Mouse (Mus musculus) A20 (cell line): Measurements from ENCODE around the gene Arf5.

Experiments
- DNase-seq: peaks from one replicate; pipeline ENCODE4 v3.0.0-alpha.2; 2011; ENCODE audit warnings: low read depth, low spot score

Gene Arf5

DNA sequence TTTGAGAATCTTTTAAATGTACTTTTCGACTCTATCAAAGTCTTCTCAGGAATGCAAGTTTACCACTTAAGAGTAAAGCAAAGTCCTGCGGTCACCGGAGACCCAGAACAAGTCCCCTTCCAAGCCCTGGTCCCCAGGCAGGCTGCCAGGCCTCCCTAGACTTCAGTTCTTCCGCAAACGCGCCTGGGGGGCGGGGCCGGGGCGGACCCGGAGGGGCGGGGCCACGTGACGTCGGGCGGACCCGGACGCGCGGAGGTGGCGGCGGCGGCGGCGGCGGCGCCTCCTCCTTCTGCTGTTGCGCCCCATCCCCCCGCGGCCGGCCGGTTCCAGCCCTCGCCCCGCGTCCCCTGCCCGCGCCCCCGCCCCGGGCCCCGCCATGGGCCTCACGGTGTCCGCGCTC, at the start of gene Arf5:
Gene Arf5 (plus strand): TSS at position 248 of the 400 bp plus-strand sequence.
- DNase-seq: peak; percentile 86

DNA sequence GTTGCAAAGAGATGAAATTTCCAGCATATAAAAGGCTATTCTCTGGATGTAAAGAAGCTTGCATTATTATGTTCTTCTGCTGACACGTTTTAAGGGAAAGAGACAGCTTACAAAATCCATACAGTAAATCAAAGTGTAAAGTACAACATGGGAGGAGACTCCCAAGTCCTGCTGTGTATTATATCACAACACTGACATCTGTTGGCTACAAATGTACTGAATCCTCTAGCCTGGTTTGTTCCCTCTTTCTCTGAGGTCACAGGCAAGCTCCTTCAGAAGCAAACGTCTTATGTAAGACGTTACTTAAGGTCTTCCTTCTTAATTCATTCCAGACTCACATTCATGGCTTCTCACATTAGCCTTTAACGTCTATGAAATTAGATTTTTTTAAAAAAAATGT, 41.4 kb upstream of the Arf5 start:
- peak; percentile 22 for DNase-seq

DNA sequence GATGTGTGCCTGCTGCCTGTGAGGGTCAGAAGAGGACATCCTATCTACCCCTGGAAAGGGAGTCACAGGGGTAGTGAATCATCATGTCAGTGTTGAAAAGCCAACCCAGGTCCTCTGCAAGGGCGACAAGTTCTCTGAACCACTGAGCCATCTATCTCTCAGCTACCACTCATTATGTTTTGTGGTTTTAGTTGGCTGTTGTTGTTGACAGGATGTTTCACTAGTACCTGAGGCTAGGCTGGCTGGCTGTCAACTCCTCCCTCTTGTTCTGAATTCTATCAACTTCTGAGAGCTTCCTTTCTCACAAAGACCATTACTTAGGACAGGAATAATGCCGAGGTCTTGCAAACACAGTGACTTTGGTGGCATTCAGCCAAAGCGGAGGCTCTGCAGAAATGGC, 38.2 kb upstream of the Arf5 start:
- no peak for DNase-seq

DNA sequence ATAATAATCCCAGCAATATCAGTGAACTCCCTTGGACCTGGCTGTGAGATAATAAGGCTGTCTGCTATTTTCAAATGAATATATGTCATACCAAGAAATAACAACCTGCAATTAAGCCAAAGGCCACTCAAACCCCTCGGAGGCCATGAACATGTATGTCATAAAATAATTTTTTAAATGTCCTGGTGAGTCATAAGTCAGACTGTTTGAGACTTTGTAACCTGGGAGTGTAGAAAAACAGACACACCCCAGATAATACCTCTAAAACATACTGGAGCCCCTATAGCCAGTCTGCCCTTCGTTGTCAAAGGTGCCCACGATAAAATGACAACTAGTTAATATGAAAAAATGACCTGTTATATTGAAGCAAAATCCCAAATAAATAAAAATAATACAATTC, 34.3 kb upstream of the Arf5 start:
- no peak for DNase-seq

DNA sequence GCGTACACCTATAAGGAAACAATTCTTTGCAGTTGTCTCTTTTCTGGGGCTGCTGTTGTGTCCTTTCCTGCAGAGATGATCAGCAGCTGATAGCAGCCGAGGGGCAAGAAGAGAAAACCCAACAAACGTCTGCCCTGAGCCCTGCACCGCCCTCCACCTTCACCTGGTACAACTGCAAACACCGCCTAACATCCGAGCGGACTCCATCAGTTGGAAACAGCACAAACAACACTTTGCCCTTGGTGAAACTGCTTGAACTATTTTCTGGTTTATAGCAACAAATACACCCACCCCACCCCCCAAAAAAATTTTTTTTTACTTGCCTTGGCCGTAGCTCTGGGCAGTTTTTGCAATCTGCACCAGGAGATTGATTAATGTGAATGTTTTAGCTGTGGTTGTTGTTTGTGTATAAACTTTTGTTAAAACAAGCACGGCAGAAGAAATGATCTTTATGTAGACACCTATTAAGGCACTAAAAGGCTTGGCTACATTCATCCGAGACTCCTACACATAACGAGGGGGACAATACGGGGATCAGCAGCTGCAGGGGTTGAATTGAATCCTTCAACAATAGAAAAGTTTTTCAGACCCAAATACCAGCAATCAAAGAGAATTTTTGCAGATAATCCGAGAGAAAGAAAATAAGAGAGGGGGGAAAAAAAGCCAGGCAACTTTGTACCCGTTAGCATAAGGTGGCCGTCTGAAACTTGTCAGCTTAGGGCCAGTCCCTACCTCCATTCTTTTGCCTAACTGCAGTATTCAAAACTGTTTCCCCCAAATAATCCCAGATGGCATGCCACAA, 27.1 kb upstream of the Arf5 start:
- no peak for DNase-seq

DNA sequence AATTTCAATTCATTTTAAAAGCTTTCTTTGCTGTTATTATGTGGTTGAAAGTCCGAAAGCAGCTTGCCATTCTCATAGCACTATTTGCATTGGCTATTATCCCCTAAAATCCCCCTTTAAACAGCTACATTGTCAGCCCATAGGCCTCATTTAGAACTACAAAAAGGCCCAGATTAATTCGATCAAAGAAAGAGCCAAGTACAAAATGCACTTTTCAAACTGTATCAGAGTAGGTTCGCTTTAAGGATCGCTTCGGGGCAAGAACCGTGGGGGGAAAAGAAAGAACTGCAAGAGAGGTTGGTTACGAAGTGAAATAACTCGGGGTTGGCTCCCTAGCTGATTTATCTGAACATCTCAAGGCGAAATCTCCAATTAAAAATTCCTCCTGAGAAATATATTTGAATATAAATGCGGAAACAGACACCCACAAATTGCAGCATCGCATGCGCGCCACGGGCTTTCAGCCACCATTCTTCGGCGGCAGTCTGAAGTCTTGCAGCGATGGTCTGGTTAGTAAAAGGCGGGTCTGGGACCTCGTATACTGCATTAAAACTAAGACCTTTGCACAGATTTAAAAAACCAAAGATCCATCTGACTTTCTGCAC, 26.4 kb upstream of the Arf5 start:
- DNase-seq: no peak

DNA sequence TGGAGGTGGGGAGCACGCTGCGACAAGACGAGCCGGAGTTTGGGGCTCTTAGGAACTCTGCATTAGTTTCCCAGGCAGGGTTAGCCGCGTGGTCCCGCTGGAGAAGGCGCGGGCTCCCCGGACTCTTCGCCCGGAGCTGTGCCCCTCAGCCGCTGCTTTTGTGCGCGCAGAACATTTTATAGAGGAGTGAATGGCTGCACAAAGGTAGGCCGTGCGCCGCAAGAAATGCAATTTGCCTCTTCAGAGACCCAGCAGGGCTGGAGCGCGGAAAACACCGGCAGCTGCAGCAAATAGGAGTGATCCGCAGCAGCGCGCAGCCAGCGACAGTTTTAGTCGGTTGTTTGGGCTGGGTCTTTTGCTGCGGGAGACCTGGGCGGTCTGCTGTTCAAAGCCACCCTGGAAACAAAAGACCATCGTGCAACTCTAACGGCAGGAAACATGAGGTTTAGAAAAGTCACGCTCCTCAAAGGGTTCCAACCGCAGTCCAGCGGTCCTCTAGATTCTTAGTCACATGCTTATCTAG, 25.6 kb upstream of the Arf5 start, which contains the start of gene Zfp800:
Gene Zfp800 (minus strand): TSS at position 325 of the 523 bp plus-strand sequence.
- no peak for DNase-seq

DNA sequence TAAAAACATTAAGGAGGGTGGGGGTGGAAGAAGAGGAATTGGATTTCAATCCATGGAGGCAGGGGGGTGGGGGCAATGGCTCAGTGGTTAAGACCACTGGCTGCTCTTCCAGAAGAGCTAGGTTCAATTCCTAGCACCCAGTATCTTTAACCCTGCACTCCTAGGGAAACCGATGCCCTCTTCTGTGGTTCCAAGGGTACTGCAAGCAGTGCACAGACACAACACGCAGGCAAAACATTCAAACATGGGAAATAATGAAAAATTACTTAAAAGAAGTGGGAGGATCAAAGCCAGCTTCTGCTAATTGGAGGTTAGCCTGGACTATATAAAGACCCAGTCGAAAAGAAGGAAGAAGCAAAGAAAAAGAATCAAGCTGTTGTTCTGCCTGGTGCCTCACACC, 24.6 kb upstream of the Arf5 start:
- DNase-seq: peak; percentile 14

DNA sequence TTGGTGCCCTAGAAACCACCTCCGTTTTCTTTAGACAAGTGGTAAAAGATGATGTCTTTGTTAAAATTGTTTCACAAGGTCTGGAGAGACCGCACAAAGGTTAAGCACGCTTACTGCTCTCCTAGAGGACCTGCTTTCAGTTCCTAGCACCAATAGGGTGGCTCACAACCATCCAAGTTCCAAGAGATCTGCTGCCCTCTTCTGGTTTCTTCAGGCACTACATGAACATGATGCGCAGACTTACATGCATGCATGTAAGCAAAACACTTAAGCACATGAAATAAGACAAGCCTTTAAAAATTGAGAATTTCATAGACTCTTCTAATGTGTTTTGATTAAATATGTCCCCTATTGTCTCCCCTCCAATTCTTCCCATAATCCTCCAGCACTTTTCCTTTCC, 23.6 kb upstream of the Arf5 start:
- peak; percentile 63 for DNase-seq

DNA sequence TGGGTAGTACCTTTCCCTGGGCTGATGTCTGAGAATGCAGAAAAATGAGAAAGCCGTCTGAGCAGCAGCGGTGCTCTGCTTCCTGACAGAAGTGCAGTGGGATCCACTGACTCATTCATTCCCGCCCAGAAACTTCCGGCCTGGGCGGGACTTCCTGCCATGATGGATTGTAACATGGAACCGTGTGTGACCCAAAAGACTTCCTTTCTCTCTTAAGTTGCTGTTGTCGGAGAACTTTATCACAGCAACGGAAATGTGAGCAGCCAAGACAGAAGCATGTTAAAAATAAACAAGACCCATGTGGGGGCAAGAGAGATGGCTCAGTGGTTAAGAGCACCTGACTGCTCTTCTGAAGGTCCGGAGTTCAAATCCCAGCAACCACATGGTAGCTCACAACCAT, 13.3 kb upstream of the Arf5 start:
- no peak for DNase-seq

DNA sequence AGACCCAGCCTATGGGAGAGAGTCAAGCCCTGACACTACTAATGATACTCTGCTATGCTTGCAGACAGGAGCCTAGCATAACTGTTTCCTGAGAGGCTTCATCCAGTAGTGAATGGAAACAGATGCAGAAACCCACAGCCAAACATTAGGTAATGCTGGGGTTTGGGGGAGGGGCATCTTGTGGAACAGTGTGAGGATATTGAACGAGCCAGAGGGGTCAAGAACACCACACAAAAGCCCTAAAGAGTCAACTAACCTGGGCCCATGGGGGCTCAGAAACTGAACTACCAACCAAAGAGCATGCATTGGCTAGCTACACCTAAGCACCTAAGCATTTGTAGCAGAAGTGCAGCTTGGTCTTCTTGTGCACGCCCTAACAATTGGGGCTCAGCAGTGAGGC, 12.1 kb upstream of the Arf5 start:
- DNase-seq: no peak

DNA sequence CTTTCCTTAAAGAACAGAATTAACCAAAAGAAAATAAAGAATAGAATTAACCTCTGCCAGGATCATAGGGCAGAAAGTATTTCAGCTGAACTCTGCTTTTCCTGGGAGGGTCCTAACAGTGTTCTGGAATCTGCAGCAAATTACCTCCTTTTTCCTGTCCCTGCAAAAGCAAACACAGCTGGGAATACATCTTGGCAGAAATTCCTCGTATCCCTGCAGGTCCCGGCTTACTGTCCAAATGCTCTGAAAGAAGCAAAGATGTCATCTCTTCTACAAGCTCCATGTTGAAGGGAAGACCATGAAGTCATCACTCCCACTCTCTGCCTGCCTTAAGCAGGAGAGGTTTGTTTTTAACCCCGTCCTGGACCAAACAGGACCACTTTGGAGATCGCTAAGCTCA, 6.4 kb upstream of the Arf5 start:
- no peak for DNase-seq

DNA sequence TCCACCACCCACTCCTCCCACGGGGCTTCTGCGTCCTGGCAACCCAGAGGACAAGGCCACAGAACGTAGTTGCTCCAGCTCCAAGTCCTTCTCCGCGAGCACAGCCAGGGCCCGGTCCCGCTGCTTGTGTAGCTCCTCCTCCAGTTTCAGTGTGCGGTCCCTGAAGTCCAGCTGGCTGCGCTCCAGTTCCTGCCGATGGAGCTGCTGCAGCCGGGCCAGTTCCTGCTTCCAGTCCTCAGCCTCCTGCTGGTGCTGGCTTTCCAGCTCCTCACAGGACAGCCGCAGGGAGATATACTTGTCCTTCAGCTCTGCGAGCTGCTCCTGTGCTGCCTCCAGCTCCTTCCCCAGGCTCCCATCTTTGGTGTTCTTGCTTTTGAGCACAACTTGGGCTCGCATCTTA, 4.9 kb upstream of the Arf5 start:
- no peak for DNase-seq

DNA sequence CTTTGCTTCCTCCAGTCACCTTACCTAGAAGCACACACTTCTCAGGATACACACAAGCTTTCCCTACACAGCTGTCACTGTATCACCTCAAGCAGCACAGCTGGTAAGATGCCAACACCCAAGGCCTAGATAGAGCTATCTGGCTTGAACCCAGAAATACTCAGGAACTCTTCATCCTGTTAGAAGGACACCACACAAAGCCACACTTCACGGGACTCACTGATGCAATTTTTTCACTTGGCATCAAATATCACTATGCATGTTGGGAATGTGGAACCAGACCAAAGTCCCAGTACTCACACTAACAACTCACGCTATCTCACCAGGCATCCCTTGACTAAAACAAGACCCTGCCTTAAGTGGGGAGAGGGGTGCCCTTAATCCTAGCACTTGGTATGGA, 3.7 kb upstream of the Arf5 start:
- DNase-seq: no peak

DNA sequence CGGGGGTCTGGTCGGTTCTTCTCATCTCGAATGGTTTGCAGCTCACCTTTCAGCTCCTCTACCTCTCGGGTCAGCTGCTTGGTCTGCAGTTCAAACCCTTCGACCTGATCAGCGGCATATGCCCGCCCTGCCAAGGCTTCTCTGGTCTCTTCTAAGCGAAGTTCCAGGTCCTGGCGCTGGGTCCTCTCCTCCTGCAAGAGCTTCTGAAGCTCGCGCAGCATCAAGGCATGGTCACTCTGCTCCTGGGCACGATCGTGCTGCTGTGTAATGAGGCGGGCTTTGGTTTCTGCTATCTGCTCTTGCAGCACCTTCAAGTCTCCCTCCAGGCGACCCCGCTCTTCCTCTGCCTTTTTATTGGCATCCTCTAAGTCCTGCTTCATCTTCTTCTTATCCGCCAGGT, 3.0 kb upstream of the Arf5 start:
- no peak for DNase-seq

DNA sequence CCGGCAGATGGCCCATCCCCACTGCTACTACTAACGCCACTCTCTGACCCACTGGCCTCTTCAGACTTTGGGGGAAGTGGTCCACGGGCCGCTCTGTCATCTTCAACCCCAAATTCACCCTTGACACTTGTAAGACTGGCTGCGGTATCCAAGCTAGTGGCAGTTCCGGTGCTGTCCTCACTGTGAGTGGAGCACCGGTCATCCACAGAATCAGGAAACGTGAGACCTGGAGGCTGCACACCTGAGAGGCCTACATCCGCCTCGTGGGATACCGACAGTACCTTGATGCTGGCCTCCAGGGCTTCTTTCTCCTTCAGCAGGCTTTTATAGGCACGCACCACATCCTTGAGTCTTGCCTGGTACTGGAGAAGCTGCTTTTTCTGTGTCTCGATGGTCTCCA, 2.5 kb upstream of the Arf5 start:
- no peak for DNase-seq

DNA sequence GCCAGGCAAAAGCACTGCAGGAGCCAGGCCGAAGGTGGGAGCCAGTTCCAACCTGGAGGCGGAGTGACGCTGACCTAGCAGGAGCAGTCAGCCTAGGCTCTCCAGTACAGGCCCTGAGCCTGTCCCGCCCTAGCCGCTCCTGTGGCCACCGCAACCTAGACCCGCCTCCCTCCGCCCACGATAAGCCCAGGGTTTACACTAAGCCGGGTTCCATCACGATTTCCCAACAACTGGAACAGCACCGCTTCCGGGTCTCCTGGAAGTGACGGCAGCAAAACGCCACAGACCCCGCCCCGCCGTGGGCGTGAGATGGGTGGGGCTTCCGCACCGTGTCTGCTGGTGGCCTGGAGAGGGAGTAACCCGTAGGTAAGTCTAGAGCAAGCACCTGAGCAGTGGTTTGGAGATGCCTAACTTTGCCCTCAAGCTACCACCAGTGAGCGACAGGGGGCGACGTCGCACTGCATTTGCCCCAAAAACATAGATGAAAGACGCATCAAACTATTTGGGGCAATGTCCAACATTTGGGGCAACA, 1.8 kb upstream of the Arf5 start:
- peak; percentile 96 for DNase-seq

DNA sequence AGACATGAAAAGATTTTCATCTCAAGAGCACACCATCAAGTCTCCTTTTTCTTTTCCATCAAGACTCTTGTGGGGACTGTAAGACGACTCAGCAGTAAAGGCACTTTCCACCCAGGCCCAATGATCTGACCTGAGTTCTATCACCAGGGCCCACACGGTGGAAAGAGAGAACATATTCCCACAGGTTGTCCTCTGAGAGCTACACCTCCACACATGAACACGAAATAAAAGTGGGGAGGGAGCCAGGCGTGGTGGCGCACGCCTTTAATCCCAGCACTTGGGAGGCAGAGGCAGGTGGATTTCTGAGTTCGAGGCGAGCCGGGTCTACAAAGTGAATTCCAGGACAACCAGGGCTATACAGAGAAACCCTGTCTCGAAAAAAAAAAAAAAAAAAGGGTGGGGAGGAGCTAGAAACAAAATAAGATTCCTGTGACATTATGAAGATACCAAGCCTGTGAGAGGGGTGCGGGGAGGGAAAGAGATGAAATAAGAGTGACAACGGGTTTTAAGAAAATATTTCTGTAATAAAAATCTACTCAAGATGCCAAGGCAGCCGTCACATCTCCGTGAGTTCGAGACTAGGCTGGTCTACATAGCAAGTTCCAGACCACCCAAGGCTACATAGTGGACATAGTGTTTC, 589 bp upstream of the Arf5 start:
- DNase-seq: no peak

DNA sequence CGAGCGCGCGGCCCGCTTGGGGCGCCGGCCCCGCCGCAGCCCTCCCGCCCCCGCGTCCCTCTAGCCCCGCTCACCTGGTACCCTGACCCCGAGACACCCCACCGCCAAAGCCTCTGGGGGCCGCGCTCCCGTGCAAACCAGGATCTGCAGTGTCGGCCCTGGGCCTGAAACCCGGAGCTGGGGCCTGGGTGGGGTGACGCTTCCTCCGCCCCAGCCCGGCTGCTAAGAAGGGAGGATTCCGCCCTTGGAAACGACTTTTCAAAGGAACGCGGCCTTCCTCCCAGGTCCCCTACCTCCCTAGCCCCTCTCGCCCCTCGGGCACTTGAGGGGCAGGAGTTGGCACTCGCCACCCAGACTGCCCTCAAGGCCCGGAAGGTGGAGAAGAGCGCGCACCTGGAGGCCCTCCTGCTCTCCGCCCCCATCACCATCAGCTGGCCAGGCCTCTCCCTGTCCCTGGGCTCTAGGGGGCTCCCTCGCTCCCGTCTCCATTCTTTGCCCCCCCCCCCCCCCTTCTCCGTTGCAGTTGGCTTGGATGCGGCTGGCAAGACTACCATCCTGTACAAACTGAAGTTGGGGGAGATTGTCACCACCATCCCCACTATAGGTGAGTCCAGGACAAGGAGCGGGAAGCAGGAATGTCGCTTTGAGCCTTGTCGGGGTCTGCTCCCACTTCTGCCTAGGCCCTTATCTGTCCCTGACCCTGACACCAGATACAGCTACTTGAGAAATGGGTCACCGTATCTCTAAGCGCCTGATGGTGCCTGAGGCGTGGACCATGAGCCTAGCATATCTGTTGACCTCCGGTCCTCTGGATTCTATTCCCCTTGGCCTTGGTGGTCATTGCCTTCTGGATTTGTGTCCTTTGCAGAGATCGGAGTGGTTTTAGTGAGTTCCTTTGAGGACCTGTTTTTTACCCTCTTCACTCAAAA, 671 bp downstream of the Arf5 start:
- DNase-seq: peak; percentile 83

DNA sequence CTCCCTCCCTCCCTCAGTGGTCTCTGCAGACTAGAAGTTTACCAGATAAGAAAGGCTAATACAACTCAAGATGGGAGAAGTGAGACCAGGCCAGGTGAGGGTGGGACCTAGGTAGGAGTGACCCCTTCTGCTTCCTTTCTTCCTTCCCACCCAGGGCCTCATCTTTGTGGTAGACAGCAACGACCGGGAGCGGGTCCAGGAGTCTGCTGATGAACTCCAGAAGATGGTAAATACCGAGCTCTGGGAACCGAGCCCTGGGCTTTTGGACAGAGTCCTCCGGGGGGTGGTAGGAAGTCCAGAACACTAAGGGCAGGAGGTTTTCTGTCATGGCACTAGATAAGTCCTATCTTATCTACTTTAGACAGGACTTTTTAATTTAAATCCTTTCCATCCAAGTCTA, 1.7 kb downstream of the Arf5 start:
- DNase-seq: no peak

DNA sequence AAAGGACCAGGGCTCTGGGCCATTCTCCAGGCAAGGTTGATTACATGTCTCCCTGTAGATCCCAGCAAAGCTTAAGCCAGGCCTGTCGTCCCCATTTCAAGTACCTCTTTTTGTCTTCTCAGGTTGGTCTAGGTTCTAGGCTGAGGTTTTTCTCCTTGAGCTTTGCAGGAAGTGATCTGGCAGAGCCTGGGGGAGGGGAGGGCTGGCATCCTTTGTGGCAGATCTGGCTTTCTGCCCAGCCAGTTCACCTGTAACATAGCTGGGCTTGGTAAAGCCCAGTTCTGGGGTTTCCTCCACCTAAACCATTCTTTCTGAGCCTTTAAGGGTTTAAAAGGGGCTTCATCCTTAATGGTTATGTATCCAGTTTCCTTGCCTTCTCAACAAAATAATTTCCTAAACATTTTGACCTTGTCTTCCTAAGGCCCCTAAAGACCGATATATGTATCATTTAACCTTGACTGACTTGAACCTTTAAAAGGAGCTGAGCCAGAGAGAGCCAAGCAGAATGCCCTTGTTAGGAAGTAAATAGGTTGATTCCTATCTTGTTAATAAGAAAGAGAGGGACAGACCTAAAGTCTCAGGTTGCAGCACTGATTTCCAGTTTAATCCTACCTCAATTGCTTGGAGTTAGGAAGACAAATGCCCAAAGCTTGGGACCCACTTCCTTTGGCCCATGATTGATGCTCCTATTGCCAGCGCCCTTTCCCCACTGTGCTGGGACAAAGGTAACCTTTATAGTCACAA, 3.9 kb downstream of the Arf5 start, which contains the start of gene Fscn3:
Gene Fscn3 (plus strand): TSS at position 694 of the 744 bp plus-strand sequence.
- DNase-seq: no peak
